10 mouse cellular contexts compared by ENCODE assay signal in genomic region chr8:84935489-84935888, GRCm38 (mm10). TPM values are rescaled to one million over a fixed set of nuclear protein-coding genes. Genes with fewer than 3 reads are reported as not detected.
A peak's percentile ranks its signal among the peaks of the same experiment; 100 is the strongest.
DNase-seq lines count a peak whose midpoint lies in the region; ATAC-seq and TF ChIP-seq lines count a peak whose summit lies in the region.
"Had no signal": no experiment of that assay in that cellular context is flagged by ENCODE, and none has a peak within 500 bp of the region (broad histone marks: within the 10 kb centered on the region; RNA-seq: fewer than 3 reads in every experiment).

No protein-coding gene starts in this region.

- no peak for TF ChIP-seq CTCF in thymus, adult 2 months (IDR thresholded peaks at IDR 0.05; ENCODE audit: borderline replicate concordance, control insufficient read depth, extremely low read depth, insufficient read depth, low read length, poor library complexity)

- WGBS in hindbrain, embryonic 10.5 days, result 4% methylated on average over 14 of the region's 14 CpGs
- 4% methylated on average over 14 of the region's 14 CpGs for WGBS in midbrain, embryonic 14.5 days
- WGBS in thymus, adult 2 months, result 6% methylated on average over 14 of the region's 14 CpGs

- ATAC-seq in midbrain, embryonic 14.5 days (ENCODE audit: low FRiP score, low TSS enrichment), result peak; percentile 47; the same call in 1 of the 2 replicates

- H3K9me3 ChIP-seq in hindbrain, embryonic 10.5 days, result no peaks in the 10 kb centered on the region
- no peaks in the 10 kb centered on the region for H3K9me3 ChIP-seq in midbrain, embryonic 14.5 days (ENCODE audit: control insufficient read depth, low read length)

- no peak for TF ChIP-seq POLR2A in thymus, adult 2 months (IDR thresholded peaks at IDR 0.05; ENCODE audit: control insufficient read depth, extremely low read depth, insufficient read depth, low read length, poor library complexity)

- H3K27ac ChIP-seq in hindbrain, embryonic 10.5 days, result 0 out of 2 replicates have a peak overlapping the region, but pooled peaks have one; percentile 24
- H3K27ac ChIP-seq in midbrain, embryonic 14.5 days (replicated peaks; ENCODE audit: low read depth, low read length), result peak overlapping the region; percentile 95
- H3K27ac ChIP-seq in thymus, adult 2 months (ENCODE audit: control insufficient read depth, insufficient read depth, low read length), result no peak overlapping the region

- peak; percentile 49 for DNase-seq in brain, adult 2 months (ENCODE audit: low read depth, low spot score)
- DNase-seq in cerebellum, adult 9-10 months, result peak; percentile 78
- DNase-seq in hindbrain, embryonic 10.5 days (ENCODE audit: low spot score), result peak; percentile 31
- peak; percentile 58 for DNase-seq in midbrain, embryonic 14.5 days
- DNase-seq in adipocyte (ENCODE audit: low spot score), result no peak
- no peak for DNase-seq in adrenal gland, postnatal 36 days
- no peak for DNase-seq in thymus, adult 2 months
- DNase-seq in lung, postnatal 36 days, result no peak
- DNase-seq: lung, postnatal 4 days had no signal

- H3K9ac ChIP-seq in midbrain, embryonic 14.5 days (replicated peaks; ENCODE audit: low read length), result peak overlapping the region; percentile 97

- H3K36me3 ChIP-seq in hindbrain, embryonic 10.5 days, result no peaks in the 10 kb centered on the region
- peaks cover 24% of the 10 kb centered on the region for H3K36me3 ChIP-seq in midbrain, embryonic 14.5 days (ENCODE audit: control insufficient read depth, insufficient read depth, low read length)
- H3K36me3 ChIP-seq in thymus, adult 2 months (ENCODE audit: control insufficient read depth, insufficient read depth, low read length), result no peaks in the 10 kb centered on the region

- H3K4me1 ChIP-seq in hindbrain, embryonic 10.5 days (replicated peaks), result peaks cover 40% of the 10 kb centered on the region
- peaks cover 27% of the 10 kb centered on the region for H3K4me1 ChIP-seq in midbrain, embryonic 14.5 days (ENCODE audit: control insufficient read depth, insufficient read depth, low read length)
- no peaks in the 10 kb centered on the region; the same call in 1 of the 2 replicates for H3K4me1 ChIP-seq in thymus, adult 2 months (replicated peaks; ENCODE audit: control insufficient read depth, insufficient read depth, low read length)

- peak overlapping the region; percentile 90 for H3K4me2 ChIP-seq in midbrain, embryonic 14.5 days (ENCODE audit: low read length)

- H3K4me3 ChIP-seq in hindbrain, embryonic 10.5 days, result peak overlapping the region; percentile 70
- H3K4me3 ChIP-seq in midbrain, embryonic 14.5 days (replicated peaks; ENCODE audit: low read depth, low read length), result peak overlapping the region; percentile 95
- no peak overlapping the region for H3K4me3 ChIP-seq in thymus, adult 2 months (ENCODE audit: control insufficient read depth, insufficient read depth, low read length)

- H3K27me3 ChIP-seq in hindbrain, embryonic 10.5 days (ENCODE audit: insufficient read depth, poor library complexity, severe bottlenecking), result peaks cover 87% of the 10 kb centered on the region
- H3K27me3 ChIP-seq in midbrain, embryonic 14.5 days (ENCODE audit: control insufficient read depth, insufficient read depth, low read length), result no peaks in the 10 kb centered on the region
- H3K27me3 ChIP-seq in thymus, adult 2 months (ENCODE audit: control insufficient read depth, insufficient read depth, low read length), result peaks cover 23% of the 10 kb centered on the region

RNA-seq across cellular contexts. Expression of gene Mast1, which starts 1.7 kb away (rescaled TPM):
- 5.0 and 12.7 TPM in 2 replicates for polyA plus RNA-seq in hindbrain, embryonic 10.5 days (2016; fragmentation: Nextera tagmentation; extraction: Ambion mirVana)
- polyA plus RNA-seq in midbrain, embryonic 14.5 days (2014; fragmentation: Nextera tagmentation; extraction: Ambion mirVana), result 69.5 and 69.9 TPM in 2 replicates
- total RNA-seq in adrenal gland, postnatal 36 days (2021), result 1 to 10 TPM; 1.0 to 1.3 TPM
- 0.35 and 0.36 TPM in 2 replicates for polyA plus RNA-seq in thymus, adult 2 months (2012; rRNA removed)

RNA-seq across cellular contexts. Expression of gene Rtbdn, which starts 11.3 kb away (rescaled TPM):
- polyA plus RNA-seq in hindbrain, embryonic 10.5 days (2016; fragmentation: Nextera tagmentation; extraction: Ambion mirVana), result 0.55 and 0.88 TPM in 2 replicates
- polyA plus RNA-seq in midbrain, embryonic 14.5 days (2014; fragmentation: Nextera tagmentation; extraction: Ambion mirVana), result 0.99 and 1.4 TPM in 2 replicates
- total RNA-seq in adrenal gland, postnatal 36 days (2021), result not detected
- polyA plus RNA-seq in thymus, adult 2 months (2012; rRNA removed), result 0.13 and 0.17 TPM in 2 replicates

RNA-seq across cellular contexts. Expression of gene Dnase2a, which starts 27.1 kb away (rescaled TPM):
- polyA plus RNA-seq in hindbrain, embryonic 10.5 days (2016; fragmentation: Nextera tagmentation; extraction: Ambion mirVana), result 5.8 and 6.6 TPM in 2 replicates
- 4.0 and 5.4 TPM in 2 replicates for polyA plus RNA-seq in midbrain, embryonic 14.5 days (2014; fragmentation: Nextera tagmentation; extraction: Ambion mirVana)
- total RNA-seq in adrenal gland, postnatal 36 days (2021), result 10 to 100 TPM in 1 of 2 experiments, 1 to 10 TPM in 1; 9.5 to 10.3 TPM
- 16.4 and 23.8 TPM in 2 replicates for polyA plus RNA-seq in thymus, adult 2 months (2012; rRNA removed)

RNA-seq across cellular contexts. Expression of gene Gm49661, which starts 33.7 kb away (rescaled TPM):
- not detected in 2 replicates for polyA plus RNA-seq in hindbrain, embryonic 10.5 days (2016; fragmentation: Nextera tagmentation; extraction: Ambion mirVana)
- polyA plus RNA-seq in midbrain, embryonic 14.5 days (2014; fragmentation: Nextera tagmentation; extraction: Ambion mirVana), result not detected in 2 replicates
- total RNA-seq in adrenal gland, postnatal 36 days (2021), result 1 to 10 TPM in 1 of 2 experiments, not detected in 1; 1.5 TPM
- 4.3 TPM in 1 of 2 replicates, not detected in the other for polyA plus RNA-seq in thymus, adult 2 months (2012; rRNA removed)
- total RNA-seq: layer of hippocampus, postnatal 10 days had no signal

RNA-seq across cellular contexts. Expression of gene Klf1, which starts 33.8 kb away (rescaled TPM):
- 18.2 and 21.5 TPM in 2 replicates for polyA plus RNA-seq in hindbrain, embryonic 10.5 days (2016; fragmentation: Nextera tagmentation; extraction: Ambion mirVana)
- polyA plus RNA-seq in midbrain, embryonic 14.5 days (2014; fragmentation: Nextera tagmentation; extraction: Ambion mirVana), result 0.19 and 0.63 TPM in 2 replicates
- under 1 TPM in 1 of 2 experiments, not detected in 1; 0.20 TPM for total RNA-seq in adrenal gland, postnatal 36 days (2021)
- 0.13 and 0.23 TPM in 2 replicates for polyA plus RNA-seq in thymus, adult 2 months (2012; rRNA removed)
- total RNA-seq: layer of hippocampus, postnatal 10 days had no signal

Comparison
In these comparisons a context has a peak if more than half of its experiments do, and no peak if none do; other contexts are left out.
1. DNase-seq: peak in brain, adult 2 months (single experiment), cerebellum, adult 9-10 months (single experiment), hindbrain, embryonic 10.5 days (single experiment) and midbrain, embryonic 14.5 days (single experiment); none in adipocyte (single experiment), adrenal gland, postnatal 36 days (0 of 2), thymus, adult 2 months (single experiment) and lung, postnatal 36 days (single experiment).